Mouse (Mus musculus) lung, postnatal 0 days (tissue): ENCODE measurements around the gene Zfp36l1. TPM values are rescaled to one million over a fixed set of nuclear protein-coding genes. Genes with fewer than 3 reads are reported as not detected.
"Not testable (repeated sequence)": the region's sequence is repeated elsewhere in the genome, so short reads cannot be mapped to it uniquely, and the experiment has no call there.

Experiments used
- ATAC-seq: fragments of 200-750 bp; cut with Nextera tagmentation; 2 replicates; pipeline ENCODE4 v1.8.0; 2017; ENCODE audit warnings: moderate library complexity
- DNase-seq: peaks from one replicate; pipeline ENCODE4 v3.0.0-alpha.2; 2016; ENCODE audit warnings: low spot score
- H3K27ac ChIP-seq: fragments of 300-500 bp; sonication (generic); 2 replicates; pipeline ENCODE4 v1.5.1; 2014; ENCODE audit warnings: antibody characterized with exemption, mild to moderate bottlenecking, low read length, mixed read lengths
- H3K27me3 ChIP-seq: fragments of 300-500 bp; sonication (generic); replicated peaks from 2 replicates; pipeline ENCODE4 v1.6.1; 2014; ENCODE audit warnings: low read length, mixed read lengths; ENCODE audit not compliant: insufficient read depth
- H3K36me3 ChIP-seq: fragments of 300-500 bp; sonication (generic); 2 replicates; pipeline ENCODE4 v1.6.1; 2014; ENCODE audit warnings: low read length, mixed read lengths; ENCODE audit not compliant: insufficient read depth
- H3K4me1 ChIP-seq: fragments of 300-500 bp; sonication (generic); 2 replicates; pipeline ENCODE4 v1.6.1; 2014; ENCODE audit warnings: antibody characterized with exemption, low read depth, low read length, mixed read lengths; ENCODE audit not compliant: insufficient read depth
- H3K4me2 ChIP-seq: fragments of 300-500 bp; sonication (generic); replicated peaks from 2 replicates; pipeline ENCODE4 v1.6.1; 2014; ENCODE audit warnings: low read depth, mild to moderate bottlenecking, low read length, moderate library complexity, mixed read lengths
- H3K4me3 ChIP-seq: fragments of 300-500 bp; sonication (generic); 2 replicates; pipeline ENCODE4 v1.5.1; 2014; ENCODE audit warnings: low read depth, low read length
- H3K9ac ChIP-seq: fragments of 300-500 bp; sonication (generic); replicated peaks from 2 replicates; pipeline ENCODE4 v1.6.1; 2014; ENCODE audit warnings: low read depth, mild to moderate bottlenecking
- H3K9me3 ChIP-seq: fragments of 300-500 bp; sonication (generic); 2 replicates; pipeline ENCODE4 v1.6.1; 2016; ENCODE audit warnings: low read length, mixed read lengths
- CTCF ChIP-seq: IDR thresholded peaks from 2 replicates; pipeline ENCODE4 v1.5.1; 2016; ENCODE audit warnings: antibody characterized with exemption, mild to moderate bottlenecking
- EP300 ChIP-seq: IDR thresholded peaks from 2 replicates; pipeline ENCODE4 v1.6.1; 2016; ENCODE audit warnings: antibody characterized with exemption, mild to moderate bottlenecking, control low read depth
- WGBS: fragments of 180-500 bp; shearing (Covaris S2); extraction: QIAGEN DNeasy Blood & Tissue Kit; methylation state at CpG from one replicate; pipeline ENCODE4 v1.1.7; 2014; 5-methylcytosine and 5-hydroxymethylcytosine counted together
- polyA plus RNA-seq: library from polyadenylated mRNA; unstranded; fragments of >200 nt; fragmentation: Nextera tagmentation; extraction: Ambion mirVana; gene quantifications from 2 replicates; pipeline ENCODE4 v1.2.1, GENCODE M21; 2015

The Zfp36l1 gene
- polyA plus RNA-seq, 1 experiment from 2014 or later = 123 TPM

DNA sequence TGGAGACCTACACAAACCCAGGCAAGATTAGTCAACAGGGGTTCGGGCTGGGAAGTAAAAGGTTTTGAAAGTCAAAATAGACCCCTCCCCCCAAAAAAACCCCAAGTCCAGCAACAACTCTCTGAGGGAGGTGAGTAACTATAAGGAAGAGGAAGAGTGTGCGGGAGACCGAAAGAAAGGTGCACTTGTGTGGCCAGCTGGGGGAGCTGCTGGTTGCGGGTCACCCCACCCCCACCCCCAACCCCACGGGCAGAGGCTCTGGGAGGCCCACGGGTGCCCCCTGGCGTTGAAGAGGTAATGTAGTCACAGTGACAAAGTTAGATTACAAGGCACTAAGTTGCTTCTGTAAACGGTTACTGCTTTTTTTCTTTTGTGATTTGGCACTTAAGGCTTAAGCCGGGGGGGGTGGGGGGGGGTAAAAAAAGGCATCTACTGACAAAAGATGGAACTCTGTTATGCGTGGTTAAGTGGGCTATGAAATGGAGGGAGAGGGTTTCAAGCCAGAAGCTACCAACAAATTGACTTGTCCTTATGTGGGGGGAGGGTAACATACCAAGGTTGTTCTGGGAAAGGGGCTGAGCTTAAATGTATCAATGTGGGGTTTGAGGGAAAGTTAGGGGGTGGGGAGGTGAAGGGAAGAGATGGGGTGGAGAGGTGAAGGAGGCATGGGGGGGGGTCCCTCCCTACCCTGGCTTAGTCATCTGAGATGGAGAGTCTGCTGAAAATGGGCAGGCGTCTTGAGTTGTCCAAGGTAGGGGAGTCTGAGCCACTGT lies 3.7 kb downstream of the Zfp36l1 start:
- ATAC-seq (peak; percentile 11), DNase-seq (peak; percentile 92)
- peak overlapping the region; percentile 81 for H3K4me3 ChIP-seq
- H3K4me2 ChIP-seq = peak overlapping the region; percentile 80
- not testable (repeated sequence) for H3K27me3 ChIP-seq, H3K4me1 ChIP-seq, H3K36me3 ChIP-seq, H3K9me3 ChIP-seq
- H3K9ac ChIP-seq = peak overlapping the region; percentile 68; the same call in 1 of the 2 replicates
- peak overlapping the region; percentile 100 for H3K27ac ChIP-seq
- 2% methylated on average over 11 of the region's 11 CpGs for WGBS
- peak; percentile 88 for TF ChIP-seq CTCF

DNA sequence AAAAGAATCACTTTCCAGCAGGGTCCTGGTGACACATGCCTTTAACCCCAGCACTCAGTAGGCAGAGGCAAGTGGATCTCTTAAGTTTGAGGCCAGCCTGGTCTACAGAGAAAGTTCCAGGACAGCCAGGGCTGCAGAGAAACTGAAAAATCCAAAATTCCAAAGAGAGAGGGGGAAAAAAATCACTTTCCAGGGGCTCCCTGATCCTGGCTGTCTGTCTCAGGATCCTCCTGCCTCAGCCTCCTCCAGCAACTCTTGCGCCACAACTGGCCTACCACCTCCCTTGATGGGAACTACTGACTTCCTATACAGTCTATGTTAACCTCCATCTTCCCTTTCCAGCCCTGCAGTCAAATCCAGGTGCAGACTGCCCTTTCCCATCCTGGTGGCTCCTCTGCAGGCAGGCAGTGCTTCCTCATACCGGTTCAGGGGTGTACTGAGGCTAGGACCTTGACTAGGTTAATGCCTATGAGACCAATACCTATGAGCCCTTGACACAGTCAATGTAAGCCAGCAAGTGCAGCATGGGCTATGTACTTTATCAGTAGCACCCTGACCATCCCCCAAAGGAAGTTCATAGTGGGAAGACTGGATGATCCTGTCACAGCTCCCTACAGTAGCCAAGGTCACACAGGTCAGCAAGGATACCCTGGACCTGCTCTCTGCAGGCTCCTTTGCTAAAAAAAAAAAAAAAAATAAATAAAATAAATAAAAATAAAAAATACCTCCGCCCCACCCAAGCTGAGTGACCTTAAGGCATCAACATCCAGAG lies 5.7 kb downstream of the Zfp36l1 start:
- peaks cover 9% of the 10 kb centered on the region for H3K36me3 ChIP-seq
- no peak overlapping the region for H3K27ac ChIP-seq
- H3K9ac ChIP-seq = no peak overlapping the region
- no peaks in the 10 kb centered on the region for H3K9me3 ChIP-seq
- H3K27me3 ChIP-seq = no peaks in the 10 kb centered on the region
- no peak overlapping the region for H3K4me3 ChIP-seq
- TF ChIP-seq CTCF (no peak), EP300 (no peak)
- ATAC-seq (no peak), DNase-seq (no peak)
- no peak overlapping the region for H3K4me2 ChIP-seq
- H3K4me1 ChIP-seq = no peaks in the 10 kb centered on the region; the same call in 1 of the 2 replicates
- WGBS = 91% methylated on average over 3 of the region's 3 CpGs

DNA sequence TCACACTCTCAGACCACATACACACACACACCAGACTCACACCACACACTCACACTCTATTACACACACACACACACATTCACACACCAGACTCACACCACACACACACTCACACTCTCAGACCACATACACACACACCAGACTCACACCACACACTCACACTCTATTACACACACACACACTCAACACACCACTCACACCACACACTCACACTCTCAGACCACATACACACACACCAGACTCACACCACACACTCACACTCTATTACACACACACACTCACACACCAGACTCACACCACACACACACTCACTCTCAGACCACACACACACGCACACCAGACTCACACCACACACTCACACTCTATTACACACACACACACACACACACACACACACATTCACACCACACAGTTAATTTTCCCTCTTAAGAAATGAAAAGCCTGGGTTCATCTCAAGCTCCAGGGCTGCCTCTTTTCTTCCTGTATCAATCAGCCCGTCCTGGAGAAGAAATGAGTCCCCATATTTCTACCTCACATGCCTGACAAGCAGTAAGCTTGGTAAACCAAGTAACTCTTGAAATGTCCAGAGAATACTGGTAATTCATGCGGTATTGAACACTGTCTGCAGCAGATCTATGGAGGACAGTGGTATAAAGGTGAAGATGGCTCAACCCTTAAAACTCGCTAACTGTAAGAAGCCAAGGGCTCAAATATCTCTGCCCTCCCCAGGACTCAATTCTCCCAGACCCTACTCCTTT lies 6.5 kb downstream of the Zfp36l1 start:
- Histone ChIP-seq H3K4me2 (no peak overlapping the region), H3K4me3 (no peak overlapping the region), H3K27me3 (no peaks in the 10 kb centered on the region), H3K27ac (no peak overlapping the region), H3K36me3 (peaks cover 9% of the 10 kb centered on the region), H3K4me1 (no peaks in the 10 kb centered on the region; the same call in 1 of the 2 replicates), H3K9me3 (no peaks in the 10 kb centered on the region), H3K9ac (no peak overlapping the region)
- no peak for DNase-seq
- ATAC-seq = no peak
- no peak for TF ChIP-seq CTCF
- TF ChIP-seq EP300 = no peak
- 71% methylated on average over 4 of the region's 4 CpGs for WGBS

DNA sequence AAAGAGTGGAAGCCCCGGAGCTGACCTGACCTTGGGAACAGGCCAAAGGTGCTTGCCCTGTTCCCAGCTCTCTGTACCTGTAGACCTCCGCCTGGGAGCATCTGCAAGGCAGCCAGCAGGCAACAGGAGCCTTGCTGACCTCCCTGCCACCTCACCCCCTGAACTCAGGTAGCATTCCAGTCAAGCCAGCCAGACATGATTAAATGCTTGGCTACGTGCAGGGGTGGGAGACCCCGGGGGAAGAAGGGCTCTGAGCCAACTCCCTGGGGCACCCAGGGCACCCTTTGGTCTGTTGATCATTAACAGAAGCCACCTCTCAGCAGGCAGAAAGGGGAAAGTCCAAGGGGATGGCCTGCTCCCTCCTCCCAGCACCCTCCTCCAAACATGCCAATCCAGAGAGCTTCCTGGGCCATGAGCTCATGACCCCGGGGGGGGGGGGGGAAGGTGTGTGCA lies 9.3 kb downstream of the Zfp36l1 start:
- ATAC-seq (peak; percentile 83), DNase-seq (peak; percentile 91)
- TF ChIP-seq EP300 = peak; percentile 41; the same call in 1 of the 2 replicates
- TF ChIP-seq CTCF = no peak
- H3K4me3 ChIP-seq = no peak overlapping the region
- no peak overlapping the region; the same call in 1 of the 2 replicates for H3K4me2 ChIP-seq
- WGBS = 28% methylated on average over 5 of the region's 5 CpGs
- H3K4me1 ChIP-seq = no peaks in the 10 kb centered on the region; the same call in 1 of the 2 replicates
- peak overlapping the region; percentile 70 for H3K27ac ChIP-seq
- H3K9ac ChIP-seq = no peak overlapping the region
- H3K9me3 ChIP-seq = no peaks in the 10 kb centered on the region
- no peaks in the 10 kb centered on the region for H3K36me3 ChIP-seq
- H3K27me3 ChIP-seq = no peaks in the 10 kb centered on the region

DNA sequence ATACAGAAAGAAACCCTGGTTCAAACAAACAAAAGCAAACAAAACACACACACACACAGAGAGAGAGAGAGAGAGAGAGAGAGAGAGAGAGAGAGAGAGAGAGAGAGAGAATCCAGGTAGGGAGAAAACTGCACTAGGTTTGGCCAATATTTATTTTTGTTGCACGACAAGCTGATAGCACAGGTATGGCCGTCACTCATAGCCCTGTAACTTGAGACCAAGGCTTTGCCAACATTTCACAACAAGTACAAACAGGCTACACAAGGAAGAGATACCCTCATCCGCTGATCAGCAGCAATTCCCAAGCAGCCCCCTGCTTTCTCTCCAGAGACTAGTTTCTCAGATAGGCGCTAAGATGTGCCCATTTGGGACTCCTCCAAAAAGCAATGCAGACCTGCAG lies 9.7 kb downstream of the Zfp36l1 start:
- no peak overlapping the region for H3K4me3 ChIP-seq
- ATAC-seq (peak; percentile 64), DNase-seq (peak; percentile 74)
- H3K27ac ChIP-seq = peak overlapping the region; percentile 70
- WGBS = 38% methylated on average over 4 of the region's 4 CpGs
- no peaks in the 10 kb centered on the region for H3K36me3 ChIP-seq
- no peak overlapping the region; the same call in 1 of the 2 replicates for H3K4me2 ChIP-seq
- no peaks in the 10 kb centered on the region; the same call in 1 of the 2 replicates for H3K4me1 ChIP-seq
- H3K9ac ChIP-seq = no peak overlapping the region
- TF ChIP-seq CTCF (no peak), EP300 (no peak)
- no peaks in the 10 kb centered on the region for H3K27me3 ChIP-seq
- no peaks in the 10 kb centered on the region for H3K9me3 ChIP-seq
